12 mouse cellular contexts compared by ENCODE assay signal in the genomic region with DNA sequence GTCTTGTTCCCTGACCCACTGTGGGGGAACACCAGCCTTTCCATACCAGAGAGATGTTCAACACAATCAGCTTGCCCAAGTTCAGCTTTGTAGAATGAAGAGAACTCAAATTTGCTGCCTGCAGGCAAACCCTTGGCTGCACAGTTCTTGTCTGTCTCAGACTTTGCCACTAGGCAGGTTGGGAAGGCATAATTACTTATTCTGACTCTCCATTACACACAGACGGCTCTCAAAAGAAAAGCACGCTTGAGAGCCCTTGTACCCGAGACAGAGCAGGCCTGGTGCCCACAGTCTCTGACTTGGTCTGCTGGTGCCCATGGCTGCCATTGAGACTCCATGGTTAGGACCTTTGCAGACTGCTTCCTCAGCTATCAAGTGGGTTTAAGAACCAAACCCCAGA. TPM values are rescaled to one million over a fixed set of nuclear protein-coding genes. Genes with fewer than 3 reads are reported as not detected.
DNase-seq lines count a peak whose midpoint lies in the region; ATAC-seq and TF ChIP-seq lines count a peak whose summit lies in the region.
"Had no signal": no experiment of that assay in that cellular context is flagged by ENCODE, and none has a peak within 500 bp of the region (broad histone marks: within the 10 kb centered on the region; RNA-seq: fewer than 3 reads in every experiment).

No protein-coding gene starts in this region.

- whole genome bisulfite sequencing in kidney, embryonic 15.5 days, result 50% methylated on average over 3 of the region's 3 CpGs
- 10% methylated on average over 3 of the region's 3 CpGs for WGBS in forebrain, embryonic 11.5 days
- 61% methylated on average over 3 of the region's 3 CpGs for WGBS in limb, embryonic 10.5 days
- 7% methylated on average over 3 of the region's 3 CpGs for WGBS in neural tube, embryonic 14.5 days

- no peaks in the 10 kb centered on the region for H3K9me3 ChIP-seq in kidney, embryonic 15.5 days (replicated peaks)
- H3K9me3 ChIP-seq in forebrain, embryonic 11.5 days (ENCODE audit: control insufficient read depth, low read length), result no peaks in the 10 kb centered on the region
- no peaks in the 10 kb centered on the region for H3K9me3 ChIP-seq in limb, embryonic 10.5 days (replicated peaks)
- H3K9me3 ChIP-seq in neural tube, embryonic 14.5 days (ENCODE audit: control insufficient read depth, low read length), result no peaks in the 10 kb centered on the region
- H3K9me3 ChIP-seq: embryonic facial prominence, embryonic 13.5 days; stomach, embryonic 15.5 days had no signal

- 0 out of 2 replicates have a peak, but pooled peaks have one; percentile 23 for ATAC-seq in kidney, embryonic 15.5 days (replicated peaks; ENCODE audit: low FRiP score)
- ATAC-seq in forebrain, embryonic 11.5 days (replicated peaks; ENCODE audit: low FRiP score), result peak; percentile 64
- ATAC-seq in neural tube, embryonic 14.5 days (ENCODE audit: low read depth), result peak; percentile 62

- no peak for DNase-seq in kidney, adult 8-10 months
- DNase-seq in forebrain, embryonic 11.5 days (ENCODE audit: low spot score), result no peak
- DNase-seq in limb, embryonic 10.5 days (ENCODE audit: low spot score), result peak; percentile 29
- no peak for DNase-seq in cerebellum, postnatal 14 days
- DNase-seq in gastrocnemius, postnatal 4 days (ENCODE audit: low spot score in 2 of 2), result no peak
- no peak for DNase-seq in layer of hippocampus, adult 2 months (ENCODE audit: low spot score in 2 of 2)
- DNase-seq: heart, postnatal 14 days had no signal

- no peaks in the 10 kb centered on the region for H3K36me3 ChIP-seq in kidney, embryonic 15.5 days
- no peaks in the 10 kb centered on the region; the same call in 1 of the 2 replicates for H3K36me3 ChIP-seq in forebrain, embryonic 11.5 days (ENCODE audit: control insufficient read depth, insufficient read depth, low read length)
- H3K36me3 ChIP-seq in limb, embryonic 10.5 days, result no peaks in the 10 kb centered on the region
- H3K36me3 ChIP-seq in neural tube, embryonic 14.5 days (ENCODE audit: control insufficient read depth, insufficient read depth, low read length), result peaks cover 3% of the 10 kb centered on the region; the same call in 1 of the 2 replicates
- H3K36me3 ChIP-seq: embryonic facial prominence, embryonic 13.5 days; stomach, embryonic 15.5 days had no signal

- H3K9ac ChIP-seq in kidney, embryonic 15.5 days, result no peak overlapping the region
- H3K9ac ChIP-seq in forebrain, embryonic 11.5 days (ENCODE audit: low read length), result no peak overlapping the region
- H3K9ac ChIP-seq in neural tube, embryonic 14.5 days (replicated peaks; ENCODE audit: low read depth, low read length), result no peak overlapping the region
- H3K9ac ChIP-seq: embryonic facial prominence, embryonic 13.5 days; stomach, embryonic 15.5 days had no signal

- H3K4me2 ChIP-seq in kidney, embryonic 15.5 days, result no peak overlapping the region
- H3K4me2 ChIP-seq in forebrain, embryonic 11.5 days (ENCODE audit: low read depth, low read length, severe bottlenecking), result no peak overlapping the region
- no peak overlapping the region for H3K4me2 ChIP-seq in neural tube, embryonic 14.5 days (ENCODE audit: low read depth, low read length)
- H3K4me2 ChIP-seq: stomach, embryonic 15.5 days had no signal

- peaks cover 22% of the 10 kb centered on the region for H3K4me1 ChIP-seq in kidney, embryonic 15.5 days
- peaks cover 16% of the 10 kb centered on the region for H3K4me1 ChIP-seq in forebrain, embryonic 11.5 days (replicated peaks; ENCODE audit: control insufficient read depth, insufficient read depth, low read length)
- H3K4me1 ChIP-seq in limb, embryonic 10.5 days, result peaks cover 36% of the 10 kb centered on the region
- no peaks in the 10 kb centered on the region; the same call in 1 of the 2 replicates for H3K4me1 ChIP-seq in neural tube, embryonic 14.5 days (ENCODE audit: control insufficient read depth, insufficient read depth, low read length)
- H3K4me1 ChIP-seq: stomach, embryonic 15.5 days had no signal

- H3K4me3 ChIP-seq in kidney, embryonic 15.5 days (replicated peaks), result no peak overlapping the region
- no peak overlapping the region for H3K4me3 ChIP-seq in forebrain, embryonic 11.5 days (ENCODE audit: low read depth, low read length)
- no peak overlapping the region for H3K4me3 ChIP-seq in limb, embryonic 10.5 days
- H3K4me3 ChIP-seq in neural tube, embryonic 14.5 days (ENCODE audit: low read depth, low read length), result no peak overlapping the region
- no peak overlapping the region for H3K4me3 ChIP-seq in layer of hippocampus, adult 2 months
- H3K4me3 ChIP-seq: embryonic facial prominence, embryonic 13.5 days; stomach, embryonic 15.5 days had no signal

- H3K27me3 ChIP-seq in kidney, embryonic 15.5 days, result no peaks in the 10 kb centered on the region
- H3K27me3 ChIP-seq in forebrain, embryonic 11.5 days (ENCODE audit: control insufficient read depth, insufficient read depth, low read length), result no peaks in the 10 kb centered on the region; the same call in 1 of the 2 replicates
- H3K27me3 ChIP-seq in limb, embryonic 10.5 days (ENCODE audit: low read depth, poor library complexity, severe bottlenecking), result peaks cover 17% of the 10 kb centered on the region
- no peaks in the 10 kb centered on the region for H3K27me3 ChIP-seq in neural tube, embryonic 14.5 days (ENCODE audit: control insufficient read depth, insufficient read depth, low read length)
- H3K27me3 ChIP-seq: stomach, embryonic 15.5 days had no signal

- peak overlapping the region; percentile 20; the same call in 1 of the 2 replicates for H3K27ac ChIP-seq in kidney, embryonic 15.5 days
- peak overlapping the region; percentile 66; the same call in 1 of the 2 replicates for H3K27ac ChIP-seq in forebrain, embryonic 11.5 days (ENCODE audit: low read depth, low read length)
- peak overlapping the region; percentile 56; the same call in 1 of the 2 replicates for H3K27ac ChIP-seq in limb, embryonic 10.5 days
- no peak overlapping the region for H3K27ac ChIP-seq in neural tube, embryonic 14.5 days (ENCODE audit: low read depth, low read length)
- H3K27ac ChIP-seq in layer of hippocampus, adult 2 months, result no peak overlapping the region
- H3K27ac ChIP-seq: embryonic facial prominence, embryonic 13.5 days had no signal

- no peak for TF ChIP-seq CTCF in layer of hippocampus, adult 2 months (conservative IDR thresholded peaks at IDR 0.05)

RNA-seq across cellular contexts. Expression of gene Shisa3, which starts 26.7 kb away (rescaled TPM):
- polyA plus RNA-seq in kidney, embryonic 15.5 days (2015; fragmentation: Nextera tagmentation; extraction: Ambion mirVana), result 116 and 119 TPM in 2 replicates
- polyA plus RNA-seq in forebrain, embryonic 11.5 days (2014; fragmentation: Nextera tagmentation; extraction: Ambion mirVana), result 0.76 and 0.95 TPM in 2 replicates
- polyA plus RNA-seq in limb, embryonic 10.5 days (2016; fragmentation: Nextera tagmentation; extraction: Ambion mirVana), result 4.8 and 5.2 TPM in 2 replicates
- 2.4 and 3.2 TPM in 2 replicates for polyA plus RNA-seq in neural tube, embryonic 14.5 days (2014; fragmentation: Nextera tagmentation; extraction: Ambion mirVana)
- total RNA-seq in gastrocnemius, postnatal 4 days (2021), result 1 to 10 TPM; 3.6 to 4.4 TPM
- total RNA-seq in layer of hippocampus, adult 2 months (2021), result 1 to 10 TPM in 1 of 2 experiments, under 1 TPM in 1; 0.52 to 1.2 TPM
- polyA plus RNA-seq: C2C12 had no signal

Comparison
In these comparisons a context has a peak if more than half of its experiments do, and no peak if none do; other contexts are left out.
1. H3K27ac ChIP-seq: peak in kidney, embryonic 15.5 days (single experiment), forebrain, embryonic 11.5 days (single experiment) and limb, embryonic 10.5 days (single experiment); none in neural tube, embryonic 14.5 days (single experiment) and layer of hippocampus, adult 2 months (single experiment).
2. RNA of gene Shisa3, which starts 26.7 kb away (polyA plus RNA-seq): 116 to 119 TPM in kidney, embryonic 15.5 days; 4.8 to 5.2 TPM in limb, embryonic 10.5 days, 2.4 to 3.2 TPM in neural tube, embryonic 14.5 days and 0.76 to 0.95 TPM in forebrain, embryonic 11.5 days; every median in the first group is over 10 times any median in the second.
3. Peak in every context shown above with its lines, with median percentiles within 50 percentile points of each other: ATAC-seq.